Mouse (Mus musculus) stomach, embryonic 15.5 days (tissue): Measurements from ENCODE around the gene Icam1. TPM values are rescaled to one million over a fixed set of nuclear protein-coding genes. Genes with fewer than 3 reads are reported as not detected.
A peak's percentile ranks its signal among the peaks of the same experiment; 100 is the strongest.

Experiments
- ATAC-seq: fragments of 200-750 bp; cut with Nextera tagmentation; 2 replicates; pipeline ENCODE4 v1.8.0; 2017; ENCODE audit warnings: low read depth, moderate number of reproducible peaks, moderate TSS enrichment; ENCODE audit not compliant: insufficient read depth, low FRiP score
- H3K27ac ChIP-seq: fragments of 300-500 bp; sonication (generic); 2 replicates; pipeline ENCODE4 v1.5.1; 2015; ENCODE audit warnings: mild to moderate bottlenecking, inconsistent platforms
- H3K27me3 ChIP-seq: fragments of 300-500 bp; sonication (generic); replicated peaks from 2 replicates; pipeline ENCODE4 v1.6.1; 2015; ENCODE audit warnings: inconsistent platforms
- H3K36me3 ChIP-seq: fragments of 300-500 bp; sonication (generic); 2 replicates; pipeline ENCODE4 v1.6.1; 2015; ENCODE audit warnings: inconsistent platforms
- H3K4me1 ChIP-seq: fragments of 300-500 bp; sonication (generic); 2 replicates; pipeline ENCODE4 v1.6.1; 2015; ENCODE audit warnings: inconsistent platforms
- H3K4me2 ChIP-seq: fragments of 300-500 bp; sonication (generic); 2 replicates; pipeline ENCODE4 v1.6.1; 2015; ENCODE audit warnings: mild to moderate bottlenecking, inconsistent platforms
- H3K4me3 ChIP-seq: fragments of 300-500 bp; sonication (generic); replicated peaks from 2 replicates; pipeline ENCODE4 v1.5.1; 2015; ENCODE audit warnings: inconsistent platforms
- H3K9ac ChIP-seq: fragments of 300-500 bp; sonication (generic); 2 replicates; pipeline ENCODE4 v1.6.1; 2015; ENCODE audit warnings: inconsistent platforms
- H3K9me3 ChIP-seq: fragments of 300-500 bp; sonication (generic); 2 replicates; pipeline ENCODE4 v1.6.1; 2016; ENCODE audit warnings: inconsistent platforms
- WGBS: fragments of 180-500 bp; shearing (Covaris S2); methylation state at CpG from one replicate; pipeline ENCODE4 v1.1.7; 2015; 5-methylcytosine and 5-hydroxymethylcytosine counted together
- polyA plus RNA-seq: library from polyadenylated mRNA; unstranded; fragments of >200 nt; fragmentation: Nextera tagmentation; extraction: Ambion mirVana; gene quantifications from 2 replicates; pipeline ENCODE4 v1.2.1, GENCODE M21; 2015

The Icam1 gene
- polyA plus RNA-seq, 1 experiment from 2014 or later, result 11.3 TPM

DNA sequence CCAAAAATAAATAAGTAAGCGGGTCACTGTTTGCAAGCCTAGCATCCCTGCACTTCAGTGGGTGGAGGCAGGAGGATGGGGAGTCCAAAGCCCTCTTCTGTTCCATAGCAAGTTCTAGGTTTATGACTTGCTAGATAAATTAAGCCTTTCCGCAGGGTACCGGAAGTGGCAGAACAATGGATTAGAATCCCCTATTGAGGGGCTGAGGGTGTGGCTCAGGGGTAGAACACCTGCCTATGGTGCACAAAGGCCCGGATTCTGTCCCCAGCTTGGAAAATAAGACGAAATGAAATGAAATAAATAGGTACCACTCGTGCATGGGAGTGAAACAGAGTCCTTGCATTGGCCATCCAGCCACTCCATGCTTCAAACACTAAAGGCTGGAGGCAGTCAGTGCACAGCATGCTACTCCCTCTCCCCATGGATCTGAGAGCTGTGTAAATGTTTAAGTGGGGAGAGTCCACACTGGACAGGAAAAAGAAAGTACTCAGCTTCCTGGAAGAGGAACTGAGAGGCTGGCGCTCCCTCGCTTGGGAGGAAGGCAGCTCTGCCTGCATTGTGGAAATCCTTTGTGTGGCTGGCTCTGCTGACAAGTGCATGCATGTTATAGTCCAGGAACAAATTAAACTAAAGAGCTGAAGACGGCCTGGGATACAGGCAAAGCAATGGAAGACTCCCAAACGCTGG lies 37.2 kb upstream of the Icam1 start:
- no peaks in the 10 kb centered on the region for H3K27me3 ChIP-seq
- no peak overlapping the region for H3K4me3 ChIP-seq
- H3K4me1 ChIP-seq, result peaks cover 28% of the 10 kb centered on the region
- no peak for ATAC-seq
- no peak overlapping the region for H3K4me2 ChIP-seq
- H3K9ac ChIP-seq, result no peak overlapping the region
- 48% methylated on average over 10 of the region's 10 CpGs for WGBS
- H3K9me3 ChIP-seq, result no peaks in the 10 kb centered on the region
- no peaks in the 10 kb centered on the region for H3K36me3 ChIP-seq
- peak overlapping the region; percentile 63 for H3K27ac ChIP-seq

DNA sequence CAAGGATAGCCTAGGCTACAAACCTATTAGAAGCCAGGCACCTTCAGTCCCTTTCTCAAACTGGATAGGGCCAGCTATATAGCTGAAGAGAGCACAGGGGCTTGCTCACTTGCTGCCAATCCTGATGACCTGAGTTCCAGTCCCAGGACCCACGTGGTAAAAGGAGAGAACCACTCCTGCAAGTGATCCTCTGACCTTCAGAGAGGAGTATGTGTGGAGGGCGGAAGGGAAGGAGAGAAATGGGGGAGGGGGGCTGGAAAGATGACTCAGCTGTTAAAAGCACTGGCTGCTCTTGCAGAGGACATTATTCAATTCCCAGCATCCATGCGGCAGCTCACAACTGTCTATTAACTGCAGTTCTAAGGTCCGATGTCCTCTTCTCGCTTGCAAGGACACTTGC lies 36.6 kb upstream of the Icam1 start:
- H3K4me1 ChIP-seq, result peaks cover 27% of the 10 kb centered on the region
- H3K9ac ChIP-seq, result no peak overlapping the region
- no peaks in the 10 kb centered on the region for H3K27me3 ChIP-seq
- no peak overlapping the region for H3K4me2 ChIP-seq
- no peak for ATAC-seq
- WGBS, result 48% methylated on average over 5 of the region's 5 CpGs
- H3K27ac ChIP-seq, result peak overlapping the region; percentile 63
- H3K4me3 ChIP-seq, result no peak overlapping the region
- no peaks in the 10 kb centered on the region for H3K9me3 ChIP-seq
- no peaks in the 10 kb centered on the region for H3K36me3 ChIP-seq

DNA sequence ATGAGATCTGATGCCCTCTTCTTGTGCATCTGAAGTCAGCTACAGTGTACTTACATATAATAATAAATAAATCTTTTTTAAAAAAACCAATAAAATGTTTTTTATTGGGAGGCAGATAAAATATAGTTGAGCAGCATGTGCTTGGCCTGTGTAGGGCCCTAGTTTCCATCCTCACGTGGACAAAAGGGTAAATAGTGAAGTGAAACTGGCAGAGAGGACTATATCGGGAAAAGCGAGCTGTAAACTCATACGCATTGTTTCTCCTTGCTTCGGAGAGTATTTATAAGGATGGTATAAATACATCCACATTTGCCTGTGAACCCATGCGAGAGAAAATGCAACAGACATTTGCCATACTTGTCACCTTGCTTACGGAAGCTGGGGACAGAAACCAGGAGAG lies 36.0 kb upstream of the Icam1 start:
- no peaks in the 10 kb centered on the region for H3K9me3 ChIP-seq
- no peak for ATAC-seq
- no peak overlapping the region for H3K4me2 ChIP-seq
- H3K4me3 ChIP-seq, result no peak overlapping the region
- WGBS, result 80% methylated on average over 7 of the region's 7 CpGs
- no peaks in the 10 kb centered on the region for H3K27me3 ChIP-seq
- H3K9ac ChIP-seq, result no peak overlapping the region
- peaks cover 22% of the 10 kb centered on the region for H3K4me1 ChIP-seq
- H3K27ac ChIP-seq, result no peak overlapping the region
- H3K36me3 ChIP-seq, result no peaks in the 10 kb centered on the region

DNA sequence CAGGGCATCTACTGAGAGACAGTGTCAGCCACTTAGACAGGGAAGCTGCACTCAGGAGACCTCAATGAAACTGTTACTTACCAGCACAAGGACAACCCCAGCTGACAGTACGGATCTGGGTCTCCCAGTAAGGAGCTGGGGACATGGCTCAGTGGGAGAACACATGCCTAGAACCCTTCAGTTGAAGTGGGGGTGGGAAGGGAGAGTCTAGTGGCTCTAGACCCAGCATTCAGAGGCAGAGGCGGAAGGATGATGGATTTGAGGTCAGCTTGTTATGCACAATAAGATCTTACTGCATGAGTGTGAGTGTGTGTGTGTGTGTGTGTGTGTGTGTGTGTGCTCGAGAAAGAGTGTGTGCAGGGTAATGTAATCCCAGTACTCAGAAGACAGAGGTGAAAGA lies 33.6 kb upstream of the Icam1 start:
- H3K4me1 ChIP-seq, result 0 out of 2 replicates have a peak, but pooled peaks cover 8% of the 10 kb centered on the region
- H3K4me2 ChIP-seq, result no peak overlapping the region
- WGBS, result 62% methylated on average over 3 of the region's 3 CpGs
- no peaks in the 10 kb centered on the region for H3K9me3 ChIP-seq
- ATAC-seq, result no peak
- H3K4me3 ChIP-seq, result no peak overlapping the region
- no peak overlapping the region for H3K9ac ChIP-seq
- no peaks in the 10 kb centered on the region for H3K36me3 ChIP-seq
- no peaks in the 10 kb centered on the region for H3K27me3 ChIP-seq
- no peak overlapping the region for H3K27ac ChIP-seq

DNA sequence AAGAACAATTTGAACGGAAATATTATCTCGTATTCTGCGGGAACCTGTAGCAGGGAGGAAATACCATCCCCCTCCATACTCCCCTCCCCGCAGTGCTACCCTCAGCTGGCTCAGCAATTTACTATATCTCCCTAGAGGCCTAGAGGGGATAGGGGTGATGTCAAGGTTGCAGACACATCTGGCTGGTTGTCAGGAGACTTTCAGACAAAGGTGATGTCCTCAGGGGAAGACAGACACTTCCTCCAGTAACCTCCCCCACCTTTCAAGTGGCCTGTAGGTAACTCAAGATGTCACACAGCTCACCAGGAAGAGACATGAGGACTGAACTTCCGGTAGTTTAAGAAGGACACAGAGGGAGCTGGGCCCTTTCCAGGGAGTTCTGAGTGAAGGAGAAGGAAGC lies 32.6 kb upstream of the Icam1 start:
- no peaks in the 10 kb centered on the region for H3K9me3 ChIP-seq
- no peak overlapping the region for H3K27ac ChIP-seq
- H3K4me2 ChIP-seq, result no peak overlapping the region
- no peaks in the 10 kb centered on the region for H3K36me3 ChIP-seq
- no peak overlapping the region for H3K4me3 ChIP-seq
- H3K4me1 ChIP-seq, result 0 out of 2 replicates have a peak, but pooled peaks cover 14% of the 10 kb centered on the region
- 33% methylated on average over 5 of the region's 5 CpGs for WGBS
- H3K27me3 ChIP-seq, result no peaks in the 10 kb centered on the region
- no peak overlapping the region for H3K9ac ChIP-seq
- ATAC-seq, result no peak

DNA sequence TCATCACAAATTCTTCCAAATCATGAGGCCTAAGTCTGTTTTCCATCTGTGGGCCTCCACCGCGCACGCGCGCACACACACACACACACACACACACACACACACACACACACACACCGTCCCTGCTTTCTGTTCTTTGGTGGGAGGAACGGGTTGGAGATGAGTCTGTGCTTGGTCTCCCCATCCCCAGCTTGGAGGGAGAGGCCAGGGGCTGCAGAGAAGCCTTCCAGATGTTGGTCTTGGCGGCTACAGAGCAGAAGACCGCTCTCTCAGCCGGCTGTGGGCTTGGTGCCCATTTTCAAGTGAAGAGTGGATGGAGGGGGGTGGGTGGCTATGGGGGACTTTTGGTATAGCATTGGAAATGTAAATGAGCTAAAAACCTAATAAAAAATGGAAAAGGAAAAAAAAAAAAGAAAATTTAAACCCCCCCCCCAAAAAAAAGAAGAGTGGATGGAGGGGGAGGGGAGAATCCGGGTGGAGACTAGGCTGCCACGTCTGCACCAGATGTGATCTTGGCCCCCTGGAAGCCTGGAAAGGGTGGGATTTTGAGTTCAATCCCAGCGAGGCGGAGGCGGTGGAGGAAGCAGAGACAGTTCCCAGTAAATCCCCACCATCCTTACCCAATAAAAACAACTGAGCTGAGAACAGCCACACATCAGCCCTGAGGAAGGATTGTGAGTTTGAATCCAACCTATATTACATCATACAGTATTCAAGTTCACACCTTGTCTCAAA lies 28.7 kb upstream of the Icam1 start:
- no peaks in the 10 kb centered on the region for H3K9me3 ChIP-seq
- no peaks in the 10 kb centered on the region for H3K27me3 ChIP-seq
- peak; percentile 81 for ATAC-seq
- H3K4me3 ChIP-seq, result no peak overlapping the region
- WGBS, result 41% methylated on average over 15 of the region's 15 CpGs
- H3K27ac ChIP-seq, result peak overlapping the region; percentile 88
- H3K4me1 ChIP-seq, result 0 out of 2 replicates have a peak, but pooled peaks cover 14% of the 10 kb centered on the region
- H3K4me2 ChIP-seq, result no peak overlapping the region
- no peak overlapping the region for H3K9ac ChIP-seq
- H3K36me3 ChIP-seq, result no peaks in the 10 kb centered on the region

DNA sequence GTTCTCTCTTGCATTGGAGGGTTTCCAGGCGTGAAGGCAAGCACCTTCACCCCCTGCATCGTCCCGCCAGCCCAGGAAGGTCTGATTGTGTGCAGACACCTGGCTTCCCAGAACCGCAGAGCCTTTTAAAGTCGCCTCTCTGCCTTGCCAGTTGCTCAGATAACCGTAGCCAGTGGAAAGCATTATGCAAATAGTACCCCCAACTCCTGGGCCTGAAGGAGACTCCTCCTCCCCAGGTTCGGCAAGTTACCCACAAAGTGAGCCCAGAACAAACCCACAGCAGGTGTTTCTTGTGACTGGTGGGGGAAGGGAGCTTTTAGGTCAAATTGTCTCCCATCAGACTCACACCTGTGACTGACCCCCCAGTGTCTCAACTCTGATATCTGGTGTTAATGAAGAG lies 27.8 kb upstream of the Icam1 start:
- 0 out of 2 replicates have a peak, but pooled peaks have one; percentile 12 for ATAC-seq
- WGBS, result 28% methylated on average over 7 of the region's 7 CpGs
- no peak overlapping the region for H3K9ac ChIP-seq
- no peaks in the 10 kb centered on the region for H3K36me3 ChIP-seq
- no peaks in the 10 kb centered on the region for H3K9me3 ChIP-seq
- no peaks in the 10 kb centered on the region for H3K27me3 ChIP-seq
- 0 out of 2 replicates have a peak, but pooled peaks cover 17% of the 10 kb centered on the region for H3K4me1 ChIP-seq
- no peak overlapping the region for H3K4me2 ChIP-seq
- no peak overlapping the region for H3K4me3 ChIP-seq
- H3K27ac ChIP-seq, result peak overlapping the region; percentile 88

DNA sequence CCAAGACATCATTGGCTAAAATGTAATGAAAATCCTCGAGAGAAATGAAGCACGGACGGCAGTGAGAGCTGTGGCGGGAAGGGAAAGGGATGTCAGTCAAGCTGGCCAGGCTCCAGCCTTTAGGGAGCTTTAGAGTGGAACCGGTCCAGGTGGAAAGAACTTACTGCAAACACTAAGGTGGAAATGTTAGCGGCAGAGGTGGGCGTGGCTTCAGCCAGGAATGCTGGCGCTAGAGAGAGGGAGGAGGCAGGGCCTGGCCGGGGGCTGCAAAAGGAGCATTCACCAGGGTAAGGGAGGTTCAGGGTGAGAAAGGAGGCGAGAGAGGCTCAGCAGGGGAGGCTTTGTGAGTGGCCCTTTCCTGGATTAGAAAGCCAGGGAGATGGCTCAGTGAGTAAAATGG lies 24.9 kb upstream of the Icam1 start:
- no peak overlapping the region for H3K4me3 ChIP-seq
- no peaks in the 10 kb centered on the region for H3K27me3 ChIP-seq
- no peak overlapping the region for H3K9ac ChIP-seq
- no peak for ATAC-seq
- no peak overlapping the region for H3K4me2 ChIP-seq
- WGBS, result 5% methylated on average over 10 of the region's 10 CpGs
- 0 out of 2 replicates have a peak, but pooled peaks cover 19% of the 10 kb centered on the region for H3K4me1 ChIP-seq
- no peaks in the 10 kb centered on the region for H3K36me3 ChIP-seq
- 0 out of 2 replicates have a peak overlapping the region, but pooled peaks have one; percentile 6 for H3K27ac ChIP-seq
- H3K9me3 ChIP-seq, result no peaks in the 10 kb centered on the region

DNA sequence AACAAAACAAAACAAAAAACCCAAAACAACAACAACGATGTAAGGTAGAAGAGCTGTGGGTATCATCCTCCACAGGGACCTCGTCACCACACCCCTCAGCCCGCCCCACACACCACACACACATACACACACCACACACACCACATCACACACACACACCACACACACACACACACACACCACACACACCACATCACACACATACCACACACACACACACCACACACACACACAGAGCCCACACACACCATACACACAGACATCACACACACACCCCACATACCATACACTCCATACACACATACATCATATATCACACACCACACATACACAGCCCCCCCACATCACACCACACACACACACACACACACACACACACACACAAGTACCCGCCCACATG lies 24.2 kb upstream of the Icam1 start:
- no peaks in the 10 kb centered on the region for H3K9me3 ChIP-seq
- 86% methylated on average over 4 of the region's 4 CpGs for WGBS
- H3K4me2 ChIP-seq, result no peak overlapping the region
- no peaks in the 10 kb centered on the region for H3K36me3 ChIP-seq
- H3K4me1 ChIP-seq, result 0 out of 2 replicates have a peak, but pooled peaks cover 19% of the 10 kb centered on the region
- H3K27ac ChIP-seq, result no peak overlapping the region
- no peak overlapping the region for H3K9ac ChIP-seq
- H3K4me3 ChIP-seq, result no peak overlapping the region
- H3K27me3 ChIP-seq, result no peaks in the 10 kb centered on the region
- no peak for ATAC-seq

DNA sequence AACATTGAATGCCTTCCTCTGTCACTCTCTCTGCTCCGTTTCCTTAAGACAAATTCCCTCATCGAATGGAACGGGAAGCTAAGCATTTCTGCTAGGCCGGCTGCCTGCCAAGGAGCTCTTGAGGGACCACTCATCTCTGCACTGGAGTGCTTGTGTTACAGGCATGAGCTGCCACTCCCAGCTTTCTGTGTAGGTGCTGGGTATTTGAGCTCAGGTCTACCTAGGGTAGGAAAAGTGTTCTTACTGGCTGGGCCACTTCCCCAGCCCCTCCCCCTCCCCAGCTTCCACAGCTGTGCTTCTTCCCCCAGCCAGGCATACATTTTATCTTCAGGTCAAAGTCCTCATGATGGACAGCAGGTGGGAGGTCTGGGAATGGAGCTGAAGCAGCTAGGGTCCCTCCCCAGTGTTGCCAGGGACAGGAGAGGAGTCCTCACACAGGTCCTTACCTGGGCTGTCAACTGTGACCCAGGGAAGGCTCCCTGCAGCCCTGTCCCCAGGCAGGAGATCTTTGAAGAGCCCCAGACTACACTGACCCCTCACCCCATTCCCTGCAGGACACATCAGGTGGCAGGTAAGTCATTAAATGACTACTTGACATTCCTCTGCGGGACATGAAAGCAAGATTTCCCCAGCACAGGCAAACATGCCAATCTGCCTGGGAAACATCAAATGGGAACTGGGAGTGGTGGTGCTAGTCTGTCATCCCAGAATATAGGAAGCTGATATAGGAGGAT lies 22.5 kb upstream of the Icam1 start:
- peak overlapping the region; percentile 57 for H3K27ac ChIP-seq

DNA sequence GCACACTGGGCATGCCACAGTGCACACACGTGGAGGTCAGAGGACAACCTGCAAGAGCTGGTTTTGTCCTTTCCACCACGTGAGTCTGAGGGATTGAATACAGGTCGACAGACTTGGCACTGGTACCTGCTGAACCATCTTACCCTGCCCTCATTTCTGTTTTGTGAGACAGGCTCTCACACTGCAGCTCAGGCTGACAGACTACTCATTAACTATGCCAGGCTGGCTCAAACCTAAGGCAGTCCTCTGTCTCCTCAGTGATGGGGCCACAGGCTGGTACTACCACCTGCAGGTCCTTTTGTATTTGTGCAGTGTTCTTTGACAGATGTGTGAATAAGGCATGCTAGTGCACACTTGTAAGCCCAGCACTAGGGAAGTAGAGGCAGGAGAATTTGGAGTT lies 20.7 kb upstream of the Icam1 start:
- ATAC-seq, result no peak
- WGBS, result 68% methylated on average over 3 of the region's 3 CpGs
- 0 out of 2 replicates have a peak, but pooled peaks cover 12% of the 10 kb centered on the region for H3K4me1 ChIP-seq
- no peak overlapping the region for H3K27ac ChIP-seq
- H3K4me2 ChIP-seq, result no peak overlapping the region
- H3K36me3 ChIP-seq, result no peaks in the 10 kb centered on the region
- no peak overlapping the region for H3K4me3 ChIP-seq
- H3K9ac ChIP-seq, result no peak overlapping the region
- no peaks in the 10 kb centered on the region for H3K27me3 ChIP-seq
- H3K9me3 ChIP-seq, result no peaks in the 10 kb centered on the region

More for the DNA sequence above, 22.5 kb upstream of the Icam1 start:
- H3K4me2 ChIP-seq, result 0 out of 2 replicates have a peak overlapping the region, but pooled peaks have one; percentile 0
- no peak overlapping the region for H3K4me3 ChIP-seq
- H3K27me3 ChIP-seq, result no peaks in the 10 kb centered on the region
- WGBS, result 34% methylated on average over 5 of the region's 5 CpGs
- no peaks in the 10 kb centered on the region for H3K36me3 ChIP-seq
- H3K9ac ChIP-seq, result no peak overlapping the region
- peak; percentile 63; the same call in 1 of the 2 replicates for ATAC-seq
- 0 out of 2 replicates have a peak, but pooled peaks cover 12% of the 10 kb centered on the region for H3K4me1 ChIP-seq
- H3K9me3 ChIP-seq, result no peaks in the 10 kb centered on the region
